Mouse (Mus musculus) stomach, postnatal 0 days (tissue): ENCODE measurements around the gene Drp2.

Source experiments
- CTCF ChIP-seq: IDR thresholded peaks from 2 replicates; pipeline ENCODE4 v1.5.1; 2016; ENCODE audit warnings: antibody characterized with exemption, low read depth, mild to moderate bottlenecking, moderate library complexity
- EP300 ChIP-seq: optimal IDR thresholded peaks from 2 replicates; pipeline ENCODE3; 2016; ENCODE audit warnings: antibody characterized with exemption

DNA sequence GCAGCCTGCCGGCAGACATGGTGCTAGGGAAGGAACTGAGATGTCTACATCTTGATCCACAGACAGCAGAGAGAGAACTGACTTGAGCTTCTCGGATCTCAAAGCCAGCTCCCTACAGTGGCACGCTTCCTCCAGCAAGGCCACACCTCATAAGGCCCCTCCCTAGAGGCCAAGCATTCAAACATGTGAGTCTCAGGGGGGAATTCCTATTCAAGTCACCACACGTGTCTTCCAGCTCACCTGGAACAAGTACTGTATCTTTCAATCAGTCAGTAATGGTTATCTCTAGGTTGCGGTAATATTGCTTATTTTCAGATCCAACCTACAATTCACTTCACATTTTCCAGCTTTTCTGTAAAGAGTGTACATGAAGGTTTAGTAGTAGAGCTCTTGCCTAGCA is 15.7 kb downstream of the Drp2 start:
- TF ChIP-seq EP300 (no peak), CTCF (no peak)
